Mouse (Mus musculus): ENCODE data around the gene Cyp4a10. TPM values are rescaled to one million over a fixed set of nuclear protein-coding genes. Genes with fewer than 3 reads are reported as not detected.
"Not testable (repeated sequence)": the region's sequence is repeated elsewhere in the genome, so short reads cannot be mapped to it uniquely, and the experiment has no call there.

The Cyp4a10 gene
- polyA plus RNA-seq (2016; fragmentation: Nextera tagmentation; extraction: Ambion mirVana) = not detected in 2 replicates

DNA sequence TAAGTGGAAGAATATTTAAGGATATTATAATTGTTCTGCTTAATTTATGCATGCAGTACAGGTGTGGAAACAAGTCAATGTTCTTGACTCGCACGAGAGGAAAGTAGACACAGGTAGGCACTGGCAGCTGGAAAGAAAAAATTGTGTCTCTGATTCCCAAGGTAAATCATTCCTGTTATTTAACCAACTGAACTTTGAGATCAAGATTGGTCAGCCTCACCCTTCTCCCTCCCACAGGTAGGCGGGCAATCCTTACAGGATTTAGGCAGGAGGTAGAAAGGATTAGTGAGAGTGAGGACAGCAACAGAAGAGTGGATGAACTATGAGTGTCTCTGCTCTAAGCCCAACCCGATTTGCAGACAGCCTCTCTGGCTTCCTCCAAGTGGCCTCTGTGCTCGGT, at the start of gene Cyp4a10:
Gene Cyp4a10 (plus strand): TSS at position 265 of the 400 bp plus-strand sequence.
- WGBS = 70% methylated on average over 5 of the region's 5 CpGs
- H3K4me3 ChIP-seq; H3K27ac ChIP-seq; H3K36me3 ChIP-seq; H3K9me3 ChIP-seq; H3K4me1 ChIP-seq; H3K27me3 ChIP-seq (ENCODE audit: insufficient read depth, poor library complexity, severe bottlenecking): not testable (repeated sequence)
- peak; percentile 7 for DNase-seq (ENCODE audit: low spot score)

DNA sequence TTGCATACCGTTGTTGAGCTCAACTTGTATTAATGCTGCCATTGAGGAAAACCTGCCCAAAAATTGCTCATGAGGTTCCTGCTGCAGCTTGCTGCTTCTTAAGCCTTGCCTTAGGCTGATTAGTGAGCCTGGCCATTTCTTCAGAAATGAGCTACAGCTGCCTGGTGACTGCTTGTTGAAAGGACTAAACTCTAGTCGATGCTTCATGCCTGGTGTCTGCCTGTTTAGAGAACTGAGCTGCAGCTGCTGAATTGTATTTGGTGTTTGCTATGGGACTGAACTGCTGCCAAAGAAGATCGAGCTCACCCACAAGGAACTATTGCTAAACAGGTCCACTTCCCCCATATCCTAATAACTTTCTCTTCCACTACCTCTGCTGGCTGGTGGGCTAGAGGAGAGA, 44.5 kb upstream of the Cyp4a10 start:
- not testable (repeated sequence) for H3K9me3 ChIP-seq; H3K4me3 ChIP-seq; H3K27me3 ChIP-seq (ENCODE audit: insufficient read depth, poor library complexity, severe bottlenecking); H3K4me1 ChIP-seq; DNase-seq (ENCODE audit: low spot score); H3K36me3 ChIP-seq; H3K27ac ChIP-seq
- WGBS = 76% methylated on average over 3 of the region's 3 CpGs

- H3K4me1 ChIP-seq; H3K4me3 ChIP-seq; H3K27ac ChIP-seq; H3K36me3 ChIP-seq; H3K27me3 ChIP-seq (ENCODE audit: insufficient read depth, poor library complexity, severe bottlenecking); DNase-seq (ENCODE audit: low spot score); H3K9me3 ChIP-seq: not testable (repeated sequence)
Measured at GRCm38 (mm10) chr4:115476051-115476450, 42.0 kb upstream of the Cyp4a10 start.

- H3K36me3 ChIP-seq = no peaks in the 10 kb centered on the region
- H3K9me3 ChIP-seq = no peaks in the 10 kb centered on the region
- no peak overlapping the region for H3K27ac ChIP-seq
- no peaks in the 10 kb centered on the region for H3K27me3 ChIP-seq (ENCODE audit: insufficient read depth, poor library complexity, severe bottlenecking)
- H3K4me3 ChIP-seq = no peak overlapping the region
- no peaks in the 10 kb centered on the region for H3K4me1 ChIP-seq
- no peak for DNase-seq (ENCODE audit: low spot score)
- 60% methylated on average over 6 of the region's 6 CpGs for WGBS
Measured at GRCm38 (mm10) chr4:115481006-115481652, 36.9 kb upstream of the Cyp4a10 start.

DNA sequence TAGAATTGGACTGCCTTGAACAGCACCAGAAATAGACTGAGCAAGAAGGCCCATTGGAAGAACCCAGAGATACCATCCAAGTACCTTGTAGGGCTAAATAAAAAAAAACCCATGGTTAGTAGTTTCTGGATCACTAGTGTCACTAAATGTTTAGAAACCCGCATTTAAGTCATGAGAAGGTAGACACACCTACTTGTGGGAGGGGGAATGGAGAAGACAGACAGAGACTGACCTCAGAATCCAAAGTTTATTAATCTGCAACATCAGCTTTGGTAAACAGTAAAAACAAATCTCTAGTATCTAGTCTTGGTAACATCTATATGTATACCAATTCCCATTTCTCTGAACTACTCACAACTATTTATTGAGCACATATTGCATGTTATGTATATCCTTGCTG, 22.1 kb upstream of the Cyp4a10 start, which contains the start of gene Cyp4a14:
Gene Cyp4a14 (minus strand): TSS at position 142 of the 400 bp plus-strand sequence.
- H3K9me3 ChIP-seq = no peaks in the 10 kb centered on the region
- no peak within 1 kb of the TSS for H3K4me3 ChIP-seq
- WGBS = 73% methylated on average over 1 of the region's 1 CpGs
- H3K36me3 ChIP-seq = no peaks in the 10 kb centered on the region
- no peaks in the 10 kb centered on the region for H3K27me3 ChIP-seq (ENCODE audit: insufficient read depth, poor library complexity, severe bottlenecking)
- no peak for DNase-seq (ENCODE audit: low spot score)
- H3K4me1 ChIP-seq = no peaks in the 10 kb centered on the region
- H3K27ac ChIP-seq = no peak within 1 kb of the TSS

- Histone ChIP-seq H3K4me1 (no peaks in the 10 kb centered on the region), H3K9me3 (no peaks in the 10 kb centered on the region), H3K36me3 (no peaks in the 10 kb centered on the region), H3K27me3 (ENCODE audit: insufficient read depth, poor library complexity, severe bottlenecking) (no peaks in the 10 kb centered on the region), H3K4me3 (no peak overlapping the region), H3K27ac (no peak overlapping the region)
- DNase-seq (ENCODE audit: low spot score) = no peak
- 85% methylated on average over 3 of the region's 3 CpGs for WGBS
Measured at GRCm38 (mm10) chr4:115497466-115497865, 20.6 kb upstream of the Cyp4a10 start.

DNA sequence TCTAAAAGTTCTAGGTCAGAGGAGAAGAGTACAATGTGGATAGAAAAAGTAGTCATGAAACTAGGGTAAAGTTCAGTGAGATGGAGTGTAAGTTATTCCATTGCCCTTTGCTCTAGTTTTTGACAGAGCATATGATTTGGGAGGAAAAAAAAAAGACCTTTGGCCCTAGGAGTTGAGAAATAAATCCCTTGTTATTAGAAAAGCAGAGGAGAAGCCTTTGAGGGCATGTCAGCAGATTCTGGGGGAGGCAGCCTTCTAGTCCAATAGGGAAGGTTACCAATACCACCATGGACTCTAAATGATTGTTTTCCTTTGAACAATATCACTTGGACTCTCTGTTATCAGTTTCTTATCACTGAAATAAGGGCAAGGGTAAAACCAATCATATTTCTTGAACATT, 4.1 kb upstream of the Cyp4a10 start:
- H3K4me3 ChIP-seq; H3K27me3 ChIP-seq (ENCODE audit: insufficient read depth, poor library complexity, severe bottlenecking); H3K36me3 ChIP-seq; H3K9me3 ChIP-seq; DNase-seq (ENCODE audit: low spot score); H3K4me1 ChIP-seq; H3K27ac ChIP-seq: not testable (repeated sequence)

GRCm38 (mm10) chr4:115519444-115519843, 1.4 kb downstream of the Cyp4a10 start:
- H3K4me3 ChIP-seq = no peak overlapping the region
- DNase-seq (ENCODE audit: low spot score) = peak; percentile 39
- H3K27me3 ChIP-seq (ENCODE audit: insufficient read depth, poor library complexity, severe bottlenecking) = no peaks in the 10 kb centered on the region
- H3K27ac ChIP-seq = no peak overlapping the region
- no peaks in the 10 kb centered on the region for H3K36me3 ChIP-seq
- WGBS = 60% methylated on average over 4 of the region's 4 CpGs
- no peaks in the 10 kb centered on the region for H3K9me3 ChIP-seq
- H3K4me1 ChIP-seq = no peaks in the 10 kb centered on the region

GRCm38 (mm10) chr4:115521766-115522165, 3.7 kb downstream of the Cyp4a10 start:
- no peaks in the 10 kb centered on the region for H3K9me3 ChIP-seq
- WGBS = 90% methylated on average over 2 of the region's 2 CpGs
- DNase-seq (ENCODE audit: low spot score) = no peak

DNA sequence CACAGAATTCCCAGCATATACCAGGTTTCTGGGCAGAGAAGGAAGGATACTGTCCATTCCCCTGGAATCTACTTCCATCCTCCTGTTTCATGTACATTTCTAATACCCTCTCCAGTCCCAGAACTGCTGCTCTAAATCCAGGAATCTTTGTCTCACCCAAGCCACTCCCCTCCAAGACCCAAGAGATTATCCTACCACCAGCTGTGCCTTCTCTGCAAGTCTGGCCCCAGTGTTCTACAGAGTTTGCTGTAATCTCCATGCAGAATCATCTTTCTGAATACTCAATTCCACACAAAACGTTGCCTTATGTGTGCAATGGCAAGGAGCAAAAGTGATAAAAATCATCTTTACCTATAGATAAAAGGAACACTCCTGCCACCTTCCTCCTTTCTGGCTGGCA, 27.0 kb downstream of the Cyp4a10 start:
- no peaks in the 10 kb centered on the region for H3K9me3 ChIP-seq
- H3K27ac ChIP-seq = no peak overlapping the region
- H3K4me1 ChIP-seq = no peaks in the 10 kb centered on the region
- H3K27me3 ChIP-seq (ENCODE audit: insufficient read depth, poor library complexity, severe bottlenecking) = no peaks in the 10 kb centered on the region
- H3K4me3 ChIP-seq = no peak overlapping the region
- 36% methylated on average over 1 of the region's 1 CpGs for WGBS
- no peak for DNase-seq (ENCODE audit: low spot score)
- no peaks in the 10 kb centered on the region for H3K36me3 ChIP-seq

More at GRCm38 (mm10) chr4:115521766-115522165, 3.7 kb downstream of the Cyp4a10 start:
- no peaks in the 10 kb centered on the region for H3K27me3 ChIP-seq (ENCODE audit: insufficient read depth, poor library complexity, severe bottlenecking)
- no peaks in the 10 kb centered on the region for H3K36me3 ChIP-seq
- no peaks in the 10 kb centered on the region for H3K4me1 ChIP-seq
- H3K27ac ChIP-seq = no peak overlapping the region
- no peak overlapping the region for H3K4me3 ChIP-seq

DNA sequence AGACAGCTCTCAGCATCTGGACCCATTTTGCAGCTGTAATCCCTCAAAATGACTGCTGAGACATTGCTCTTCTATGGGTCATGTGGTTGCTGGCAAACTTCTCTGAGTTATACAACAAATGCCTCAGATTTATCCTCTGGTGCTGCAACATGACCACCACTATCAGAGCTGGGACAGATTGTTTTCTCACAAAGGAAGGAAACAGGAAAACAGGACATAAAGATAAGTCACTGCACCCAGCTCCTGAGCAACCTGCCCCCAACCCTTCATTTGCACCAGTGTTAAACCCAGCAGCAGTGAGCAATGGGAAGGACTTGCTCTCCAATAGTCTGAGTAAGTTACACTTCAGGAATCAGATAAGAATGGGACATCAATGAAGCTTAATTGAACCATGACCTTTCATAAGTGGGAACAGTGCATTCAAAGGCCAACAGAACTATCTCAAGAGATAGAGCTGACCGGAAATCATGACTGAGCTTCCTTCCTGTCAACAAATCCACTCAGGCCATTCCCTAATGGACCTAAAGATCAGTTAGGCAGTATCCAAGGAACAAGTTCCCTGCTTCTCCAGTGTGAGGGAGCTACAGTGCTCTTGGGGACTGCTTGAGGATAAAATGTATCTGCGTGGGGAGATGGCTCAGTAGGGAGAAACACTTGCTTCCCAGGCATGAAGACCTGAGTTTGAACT, 28.2 kb downstream of the Cyp4a10 start:
- 41% methylated on average over 2 of the region's 2 CpGs for WGBS
- DNase-seq (ENCODE audit: low spot score) = no peak
- no peaks in the 10 kb centered on the region for H3K9me3 ChIP-seq
- no peaks in the 10 kb centered on the region for H3K36me3 ChIP-seq
- H3K27me3 ChIP-seq (ENCODE audit: insufficient read depth, poor library complexity, severe bottlenecking) = no peaks in the 10 kb centered on the region
- H3K27ac ChIP-seq = no peak overlapping the region
- H3K4me3 ChIP-seq = no peak overlapping the region
- no peaks in the 10 kb centered on the region for H3K4me1 ChIP-seq

- no peak for DNase-seq (ENCODE audit: low spot score)
- no peaks in the 10 kb centered on the region for H3K36me3 ChIP-seq
- no peak overlapping the region for H3K4me3 ChIP-seq
- no peaks in the 10 kb centered on the region for H3K4me1 ChIP-seq
- H3K27me3 ChIP-seq (ENCODE audit: insufficient read depth, poor library complexity, severe bottlenecking) = no peaks in the 10 kb centered on the region
- no peaks in the 10 kb centered on the region for H3K9me3 ChIP-seq
- H3K27ac ChIP-seq = no peak overlapping the region
- 79% methylated on average over 3 of the region's 3 CpGs for WGBS
Measured at GRCm38 (mm10) chr4:115552726-115553125, 34.7 kb downstream of the Cyp4a10 start.

- DNase-seq (ENCODE audit: low spot score) = no peak
- WGBS = 64% methylated on average over 2 of the region's 2 CpGs
- Histone ChIP-seq H3K4me1 (no peaks in the 10 kb centered on the region), H3K9me3 (no peaks in the 10 kb centered on the region), H3K27me3 (ENCODE audit: insufficient read depth, poor library complexity, severe bottlenecking) (no peaks in the 10 kb centered on the region), H3K36me3 (no peaks in the 10 kb centered on the region), H3K4me3 (no peak overlapping the region), H3K27ac (no peak overlapping the region)
Measured at GRCm38 (mm10) chr4:115555513-115555912, 37.4 kb downstream of the Cyp4a10 start.
